Mouse (Mus musculus): ENCODE data around the gene Dscam.

Gene Dscam

DNA sequence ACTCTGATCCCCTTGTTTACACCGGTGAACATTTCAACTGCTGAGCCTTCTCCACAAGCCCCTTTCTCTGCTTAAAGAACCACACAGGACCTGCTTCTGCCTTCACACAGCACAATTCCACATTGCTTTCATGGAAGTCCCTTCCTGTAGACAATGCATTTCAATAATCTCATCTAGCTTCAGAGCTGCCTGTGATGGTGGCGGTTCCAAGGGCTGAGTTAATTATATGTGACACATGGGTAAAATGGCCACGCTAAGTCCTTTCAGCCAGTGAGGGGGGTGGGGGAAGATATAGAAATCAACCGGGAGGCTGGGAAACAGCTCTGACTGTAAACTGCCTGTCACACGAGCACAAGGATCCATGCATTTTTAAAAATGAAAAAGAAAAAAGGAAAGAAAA lies 152.2 kb downstream of the Dscam start:
- in situ Hi-C loops (cut with MboI, MseI) = no loop called here

GRCm38 (mm10) chr16:97017171-97017738 lies 153.3 kb downstream of the Dscam start:
- in situ Hi-C loops (cut with MboI, MseI) = no loop called here

DNA sequence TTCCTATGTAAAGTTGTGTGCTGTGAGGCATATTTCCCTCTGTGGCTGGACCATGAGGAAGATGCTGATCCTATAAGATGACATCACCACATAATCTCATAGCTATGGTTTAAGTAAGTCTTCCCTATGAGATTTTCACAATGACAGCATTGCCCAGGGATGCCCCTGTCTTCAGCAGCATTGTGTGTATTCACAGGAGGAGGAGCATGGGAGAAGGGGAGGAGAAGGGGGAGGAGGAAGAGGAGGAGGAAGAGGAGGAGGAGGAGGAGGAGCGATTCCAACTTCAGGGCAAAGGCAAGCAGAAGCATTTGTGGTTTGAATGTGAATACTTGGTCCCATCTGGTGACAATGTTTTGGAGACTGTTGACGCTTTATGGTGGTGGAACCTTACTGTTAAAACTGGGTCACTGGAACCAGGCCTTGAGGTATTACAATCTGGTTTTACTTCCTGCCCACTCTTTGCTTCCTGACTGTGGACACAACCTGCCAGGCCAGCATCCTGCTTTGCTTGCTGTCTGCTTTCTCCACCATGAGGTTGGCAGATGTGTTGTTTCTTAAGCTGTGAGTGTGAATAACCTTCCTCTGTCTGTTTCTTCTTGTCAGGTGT lies 154.2 kb downstream of the Dscam start:
- in situ Hi-C loops (cut with MboI, MseI) = no loop called here

DNA sequence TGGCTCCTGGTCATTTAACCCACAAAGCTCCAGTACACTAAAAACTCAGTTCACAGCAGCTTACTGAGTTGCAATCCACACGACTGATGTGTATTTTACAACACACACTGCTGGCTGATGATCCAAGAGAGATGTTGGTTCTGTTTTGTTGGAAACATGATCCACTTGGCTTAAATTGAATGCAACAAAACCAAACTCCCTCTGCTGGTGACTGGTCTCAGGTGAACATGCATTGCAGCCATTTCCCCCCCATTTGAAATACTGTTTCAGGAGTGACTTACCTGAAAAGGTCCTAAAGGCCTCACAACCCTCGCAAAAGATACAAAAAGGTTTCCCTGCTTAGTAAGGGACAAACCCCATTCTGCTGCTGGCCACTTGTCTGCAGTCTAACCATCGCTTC lies 156.2 kb downstream of the Dscam start:
- in situ Hi-C loops (cut with MboI, MseI) = no loop called here

DNA sequence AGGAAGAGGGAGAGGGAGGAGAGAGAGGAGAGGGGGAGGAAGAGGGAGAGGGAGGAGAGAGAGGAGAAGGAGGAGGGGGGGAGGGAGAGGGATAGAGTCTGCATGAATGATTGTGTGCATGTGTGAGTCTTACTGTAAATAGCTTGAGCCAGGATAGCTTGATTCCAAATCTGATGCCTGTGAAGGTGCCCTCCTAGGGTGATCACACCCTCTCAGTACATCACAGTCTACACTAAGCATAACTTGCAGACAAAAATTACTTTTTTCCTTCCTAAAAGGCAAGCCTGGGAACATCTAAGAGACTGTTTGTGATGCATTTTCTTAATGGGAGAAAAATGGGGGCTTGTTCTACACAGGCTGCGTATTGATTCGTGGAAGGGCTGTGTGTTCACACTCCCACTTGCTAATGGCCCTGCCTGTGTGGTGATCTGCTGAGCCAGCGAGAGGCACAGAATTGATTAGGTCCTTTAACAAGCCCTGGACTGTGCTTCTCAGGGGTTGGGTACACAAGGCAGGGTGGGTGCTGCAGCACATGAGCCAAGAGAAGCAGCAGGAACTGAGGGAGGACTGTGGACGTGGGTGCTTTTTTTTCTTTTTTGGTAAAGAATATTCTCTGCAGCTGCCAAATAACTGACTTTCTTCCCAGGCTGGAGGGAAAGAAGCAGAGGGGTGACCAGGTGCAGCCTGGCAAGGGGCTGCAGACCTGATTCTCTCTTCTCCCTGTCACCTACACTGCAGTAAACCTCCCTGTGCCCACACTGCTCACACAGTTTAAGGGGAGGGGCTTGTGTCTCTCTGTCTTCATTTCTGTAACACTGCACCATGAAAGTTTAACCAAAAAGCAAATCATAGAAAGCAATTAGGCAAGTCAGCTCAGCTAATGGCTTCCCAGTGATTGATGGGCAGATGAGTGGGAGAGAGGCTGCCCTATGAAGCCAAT lies 161.2 kb downstream of the Dscam start:
- in situ Hi-C loops (cut with MboI, MseI) = no loop called here

DNA sequence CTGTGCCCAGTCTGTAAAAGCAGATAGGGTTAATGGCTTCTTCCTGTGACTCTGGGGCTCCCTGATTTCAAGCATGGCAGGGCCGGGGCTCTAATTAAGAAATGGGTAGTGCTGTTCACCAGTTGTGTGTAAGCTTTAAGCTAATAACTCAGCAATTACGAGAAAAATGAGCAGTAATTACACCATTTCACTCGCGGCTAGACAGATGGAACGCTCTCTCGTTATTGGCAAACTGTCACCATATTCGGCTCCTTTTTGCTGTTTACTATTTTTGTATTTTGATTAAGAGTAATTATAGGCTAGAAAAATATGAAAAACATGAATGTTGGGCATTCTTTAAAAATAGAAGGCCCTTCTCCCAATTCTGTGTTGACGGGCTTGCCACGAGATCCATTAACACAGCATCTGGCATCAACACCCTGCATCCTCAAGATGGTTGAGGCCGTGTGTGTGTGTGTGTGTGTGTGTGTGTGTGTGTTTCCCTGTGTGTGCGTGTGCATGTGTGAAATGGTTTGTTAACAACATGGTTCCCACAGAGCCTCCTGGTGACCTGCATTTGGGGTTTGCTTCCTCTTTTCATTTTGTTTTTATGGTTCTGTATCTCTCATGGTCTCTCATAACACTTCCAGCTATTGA lies 162.5 kb downstream of the Dscam start:
- in situ Hi-C loops (cut with MboI, MseI) = no loop called here

DNA sequence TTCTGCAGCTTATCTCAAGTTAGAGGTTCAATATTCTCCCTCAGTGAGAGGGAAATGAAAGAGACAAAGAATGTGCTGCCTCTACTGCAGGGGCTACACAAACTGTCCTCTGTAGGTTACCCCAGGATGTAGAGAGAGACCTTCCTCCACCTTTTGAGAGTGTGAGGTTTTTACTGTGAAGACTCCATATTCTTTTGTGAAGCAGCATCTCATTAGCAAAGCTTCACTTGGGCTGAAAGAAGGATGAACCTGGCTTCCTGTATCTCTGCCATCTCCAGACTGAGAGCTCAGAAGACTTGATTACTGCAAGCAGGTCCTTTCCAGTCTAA lies 163.7 kb downstream of the Dscam start:
- in situ Hi-C loops (cut with MboI, MseI) = no loop called here

- in situ Hi-C loops (cut with MboI, MseI) = no loop called here
Measured at GRCm38 (mm10) chr16:97006041-97006853, 164.3 kb downstream of the Dscam start.

- in situ Hi-C loops (cut with MboI, MseI) = no loop called here
Measured at GRCm38 (mm10) chr16:97003965-97004364, 166.6 kb downstream of the Dscam start.

DNA sequence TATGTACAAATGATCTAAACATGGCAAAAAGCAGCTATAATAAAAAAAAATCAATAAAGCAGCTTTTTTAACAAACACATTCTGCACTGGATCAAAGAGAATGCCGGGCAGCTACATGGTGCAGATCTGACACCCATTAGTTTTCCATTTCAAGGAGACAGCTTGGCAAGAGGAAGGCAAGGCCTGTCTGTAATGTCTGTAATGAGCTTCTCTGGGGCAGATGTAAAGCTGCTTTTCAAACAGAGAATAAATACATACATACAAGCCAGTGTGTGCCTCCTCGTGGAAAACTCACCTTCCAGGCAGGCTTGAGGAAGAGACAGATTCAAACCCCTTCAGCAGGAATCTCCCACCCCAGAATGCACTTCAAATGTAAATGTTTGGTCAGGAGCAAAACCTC lies 167.7 kb downstream of the Dscam start:
- in situ Hi-C loops (cut with MboI, MseI) = no loop called here

- in situ Hi-C loops (cut with MboI, MseI) = no loop called here
Measured at GRCm38 (mm10) chr16:97002189-97002588, 168.4 kb downstream of the Dscam start.

DNA sequence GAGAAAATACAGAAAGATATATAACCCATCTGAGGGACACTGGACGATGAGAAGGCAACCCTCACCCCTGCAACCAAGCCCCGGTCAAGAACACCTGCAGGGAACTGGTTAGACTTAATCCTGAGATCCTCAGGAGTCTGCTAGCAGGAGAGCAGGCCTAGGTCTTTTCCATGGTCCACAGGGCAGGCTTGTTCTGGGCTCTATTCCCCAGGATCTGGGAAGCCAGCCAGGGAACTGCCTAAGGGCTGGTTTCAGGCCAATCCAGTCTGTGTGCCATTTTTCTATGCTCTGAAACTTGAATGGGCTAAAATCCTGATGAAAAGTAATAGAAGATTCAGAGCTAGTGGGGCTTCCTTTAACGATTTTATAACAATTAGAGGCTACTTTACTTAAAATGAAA lies 173.7 kb downstream of the Dscam start:
- in situ Hi-C loops (cut with MboI, MseI) = no loop called here

GRCm38 (mm10) chr16:96995858-96996257 lies 174.7 kb downstream of the Dscam start:
- in situ Hi-C loops (cut with MboI, MseI) = no loop called here

- in situ Hi-C loops (cut with MboI, MseI) = no loop called here
Measured at GRCm38 (mm10) chr16:96987396-96987795, 183.2 kb downstream of the Dscam start.

GRCm38 (mm10) chr16:96973300-96973699 lies 197.3 kb downstream of the Dscam start:
- in situ Hi-C loops (cut with MboI, MseI) = no loop called here

DNA sequence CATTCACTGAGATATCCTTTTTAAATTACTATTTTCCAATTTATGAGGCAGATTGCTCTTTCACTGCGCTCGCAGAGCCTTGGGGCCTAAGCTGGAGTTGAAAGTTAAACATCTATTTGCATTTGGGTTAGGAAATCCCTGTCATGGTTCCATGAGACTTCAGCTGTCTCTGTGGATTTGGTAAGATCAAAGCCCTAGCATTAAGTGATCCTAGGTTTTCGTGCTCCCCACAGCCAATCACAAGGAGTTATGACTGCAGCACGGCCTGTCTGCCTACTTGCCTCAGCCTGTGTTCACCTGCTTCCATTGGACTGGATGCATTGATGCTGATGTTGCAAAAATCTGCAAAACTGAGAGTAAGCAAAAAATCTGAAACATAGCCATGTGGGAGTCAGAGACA lies 198.8 kb downstream of the Dscam start:
- in situ Hi-C loops (cut with MboI, MseI) = no loop called here

GRCm38 (mm10) chr16:96970412-96970811 lies 200.1 kb downstream of the Dscam start:
- in situ Hi-C loops (cut with MboI, MseI) = no loop called here

DNA sequence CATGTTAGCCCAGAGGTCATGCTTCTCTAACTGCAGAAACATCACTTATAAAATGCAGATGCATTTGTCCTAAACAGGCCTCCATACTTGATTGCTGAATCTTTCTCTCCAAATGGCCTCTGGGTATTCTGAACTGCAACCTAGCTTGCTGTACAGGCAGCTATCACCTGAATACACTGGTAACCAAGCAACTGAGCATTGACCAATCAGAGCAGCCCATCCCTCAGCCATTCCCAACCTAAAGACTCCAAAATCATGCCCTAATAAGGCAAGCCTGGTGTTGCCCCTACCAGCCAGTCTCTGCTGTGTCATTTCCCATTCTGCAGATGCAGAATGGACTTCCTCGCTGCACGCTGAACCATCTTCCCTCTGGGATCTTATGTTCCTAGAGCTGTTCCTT lies 200.9 kb downstream of the Dscam start:
- in situ Hi-C loops (cut with MboI, MseI) = no loop called here

- in situ Hi-C loops (cut with MboI, MseI) = no loop called here
Measured at GRCm38 (mm10) chr16:96968885-96969480, 201.6 kb downstream of the Dscam start.

- in situ Hi-C loops (cut with MboI, MseI) = no loop called here
Measured at GRCm38 (mm10) chr16:96959695-96960094, 210.9 kb downstream of the Dscam start.

Data from regulatory T cell (primary cell).